Mouse (Mus musculus): ENCODE data around the gene Dnajc3. TPM values are rescaled to one million over a fixed set of nuclear protein-coding genes. Genes with fewer than 3 reads are reported as not detected.

Dnajc3 gene
- total and polyA plus RNA-seq, 3 experiments: 12.7 to 18.5 TPM; not detected in 1

DNA sequence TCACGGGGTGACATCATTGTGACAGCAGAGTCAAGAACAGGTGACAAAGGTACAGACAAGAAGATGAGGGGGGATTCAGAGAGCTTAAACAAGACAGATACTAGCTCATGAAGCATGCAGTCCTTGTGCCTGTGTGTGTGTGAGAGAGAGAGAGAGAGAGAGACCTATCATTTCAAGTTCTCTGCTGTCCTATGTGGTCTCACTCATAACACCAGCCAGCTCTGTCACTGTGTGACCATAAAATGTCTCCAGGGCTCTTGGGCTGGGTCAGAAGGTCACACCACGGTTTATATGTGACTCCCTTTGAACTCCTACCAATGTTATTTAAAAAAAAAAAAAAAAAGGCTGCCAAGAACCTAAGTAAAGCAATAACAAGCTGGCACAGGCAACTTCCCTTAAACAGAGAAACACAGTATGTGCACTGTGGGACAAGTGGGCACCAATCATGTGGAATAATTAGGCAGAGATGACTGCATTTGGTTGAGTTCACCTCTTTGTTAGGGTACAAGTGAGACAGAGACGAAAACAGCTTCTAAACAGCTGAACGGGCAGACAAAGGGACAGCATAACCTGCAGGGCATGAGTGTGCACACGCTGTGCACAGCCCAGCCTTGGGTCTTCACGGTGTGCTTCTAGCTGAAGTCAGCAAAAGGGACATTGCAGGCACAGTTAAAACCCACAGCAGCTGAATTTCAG is 33.8 kb upstream of the Dnajc3 start:
- Histone ChIP-seq H3K4me3 (ENCODE audit: control insufficient read depth in 1 of 2, insufficient read depth in 1 of 2, low read depth in 2 of 2, low read length in 2 of 2) (no peak overlapping the region), H3K27me3 (ENCODE audit: control insufficient read depth in 1 of 2, insufficient read depth in 2 of 2, low read length in 2 of 2) (no peaks in the 10 kb centered on the region), H3K9me3 (replicated peaks; ENCODE audit: insufficient read depth, low read length) (no peaks in the 10 kb centered on the region), H3K36me3 (ENCODE audit: control insufficient read depth in 1 of 2, insufficient read depth in 2 of 2, low read length in 2 of 2) (no peaks in the 10 kb centered on the region; a peak in 1 of 4 replicates), H3K79me2 (ENCODE audit: control insufficient read depth, insufficient read depth, low read length, poor library complexity) (no peaks in the 10 kb centered on the region), H3K4me1 (ENCODE audit: control insufficient read depth in 1 of 2, insufficient read depth in 2 of 2, low read length in 2 of 2) (no peaks in the 10 kb centered on the region; a peak in 1 of 4 replicates), H3K9ac (ENCODE audit: control insufficient read depth, low read depth, low read length, poor library complexity, severe bottlenecking) (no peak overlapping the region), H3K27ac (ENCODE audit: control insufficient read depth, low read depth, low read length) (no peak overlapping the region)
- no peak for DNase-seq (ENCODE audit: low read depth, low spot score)
- TF ChIP-seq POLR2A (IDR thresholded peaks at IDR 0.05; ENCODE audit: control insufficient read depth in 1 of 2, insufficient read depth in 1 of 2, low read depth in 1 of 2, low read length in 2 of 2, poor library complexity in 1 of 2) (no peak), POLR2AphosphoS5 (IDR thresholded peaks at IDR 0.05; ENCODE audit: borderline replicate concordance, low read depth, low read length) (no peak), TCF12 (IDR thresholded peaks at IDR 0.05; ENCODE audit: low read depth, low read length) (no peak), POLR2AphosphoS2 (IDR thresholded peaks at IDR 0.05; ENCODE audit: low read length) (no peak), BHLHE40 (IDR thresholded peaks at IDR 0.05; ENCODE audit: borderline replicate concordance, low read depth, low read length) (no peak), EP300 (IDR thresholded peaks at IDR 0.05; ENCODE audit: low read depth in 1 of 2, low read length in 2 of 2) (no peak), CHD1 (IDR thresholded peaks at IDR 0.05; ENCODE audit: low read depth, low read length) (no peak), HCFC1 (IDR thresholded peaks at IDR 0.05; ENCODE audit: low read depth, low read length) (no peak), SIN3A (IDR thresholded peaks at IDR 0.05; ENCODE audit: low read length) (no peak), MYC (IDR thresholded peaks at IDR 0.05; ENCODE audit: low read depth, low read length) (no peak), MEF2A (IDR thresholded peaks at IDR 0.05; ENCODE audit: extremely low read depth, insufficient replicate concordance, low read depth, low read length, poor library complexity, severe bottlenecking) (no peak), MAZ (IDR thresholded peaks at IDR 0.05; ENCODE audit: low read depth, low read length) (no peak), ELF1 (IDR thresholded peaks at IDR 0.05; ENCODE audit: low read depth, low read length) (no peak), CTCF (IDR thresholded peaks at IDR 0.05 in 2 of 3, conservative IDR thresholded peaks at IDR 0.05 in 1 of 3; ENCODE audit: control insufficient read depth in 1 of 3, insufficient read depth in 1 of 3, low read depth in 2 of 3, low read length in 3 of 3, poor library complexity in 1 of 3, severe bottlenecking in 1 of 3) (no peak), RCOR1 (IDR thresholded peaks at IDR 0.05; ENCODE audit: low read depth, low read length) (no peak), KAT2A (conservative IDR thresholded peaks at IDR 0.05; ENCODE audit: low read depth, low read length) (no peak)

DNA sequence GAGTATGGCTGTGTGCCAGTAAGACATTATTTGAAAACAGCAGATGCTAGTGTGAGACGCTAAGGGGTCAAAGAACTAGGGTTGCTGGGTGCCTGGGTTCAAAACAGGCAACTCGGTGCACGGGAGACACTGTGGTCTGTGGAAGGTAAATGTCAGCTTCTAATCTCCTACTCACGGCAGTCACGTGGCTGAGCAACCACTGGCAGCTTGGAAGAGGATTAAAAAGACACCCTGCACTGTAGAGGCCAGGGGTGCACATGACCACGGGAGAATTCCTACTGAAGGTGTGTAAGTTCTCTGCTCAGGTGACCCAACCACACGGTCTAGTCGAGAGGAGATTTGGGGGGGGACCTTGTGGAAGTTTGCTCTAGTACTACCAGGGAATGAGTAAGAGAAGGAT is 30.2 kb upstream of the Dnajc3 start:
- Histone ChIP-seq H3K36me3 (ENCODE audit: control insufficient read depth in 1 of 2, insufficient read depth in 2 of 2, low read length in 2 of 2) (no peaks in the 10 kb centered on the region; a peak in 2 of 4 replicates), H3K4me3 (ENCODE audit: control insufficient read depth in 1 of 2, insufficient read depth in 1 of 2, low read depth in 2 of 2, low read length in 2 of 2) (no peak overlapping the region), H3K79me2 (ENCODE audit: control insufficient read depth, insufficient read depth, low read length, poor library complexity) (no peaks in the 10 kb centered on the region), H3K27me3 (ENCODE audit: control insufficient read depth in 1 of 2, insufficient read depth in 2 of 2, low read length in 2 of 2) (no peaks in the 10 kb centered on the region), H3K4me1 (ENCODE audit: control insufficient read depth in 1 of 2, insufficient read depth in 2 of 2, low read length in 2 of 2) (no peaks in the 10 kb centered on the region; a peak in 2 of 4 replicates), H3K9me3 (replicated peaks; ENCODE audit: insufficient read depth, low read length) (no peaks in the 10 kb centered on the region), H3K9ac (ENCODE audit: control insufficient read depth, low read depth, low read length, poor library complexity, severe bottlenecking) (no peak overlapping the region), H3K27ac (ENCODE audit: control insufficient read depth, low read depth, low read length) (no peak overlapping the region)
- DNase-seq (ENCODE audit: low read depth, low spot score): no peak
- peak; percentile 54; the same call in 1 of the 2 replicates for TF ChIP-seq USF1 (IDR thresholded peaks at IDR 0.05; ENCODE audit: low read depth, low read length)
- TF ChIP-seq POLR2AphosphoS2 (IDR thresholded peaks at IDR 0.05; ENCODE audit: low read length): no peak
